Mouse (Mus musculus) splenic B cell, adult 2 months (primary cell): ENCODE results near the gene Mgat5b.

ENCODE experiments used
- DNase-seq: peaks from one replicate; pipeline ENCODE4 v3.0.0-alpha.2; 2011; ENCODE audit warnings: low read depth, low spot score
- H3K27me3 ChIP-seq: 2 replicates; pipeline ENCODE4 v1.6.1; 2012; ENCODE audit warnings: mild to moderate bottlenecking, low read length, moderate library complexity, mixed read lengths; ENCODE audit not compliant: control insufficient read depth, poor library complexity, insufficient read depth, severe bottlenecking
- H3K36me3 ChIP-seq: 2 replicates; pipeline ENCODE4 v1.6.1; 2012; ENCODE audit warnings: mild to moderate bottlenecking, low read length, moderate library complexity, mixed read lengths; ENCODE audit not compliant: control insufficient read depth, poor library complexity, insufficient read depth, severe bottlenecking

The Mgat5b gene

GRCm38 (mm10) chr11:117021026-117021425, 102.4 kb downstream of the Mgat5b start:
- no peaks in the 10 kb centered on the region for H3K27me3 ChIP-seq
- no peak for DNase-seq
- no peaks in the 10 kb centered on the region for H3K36me3 ChIP-seq

GRCm38 (mm10) chr11:117023537-117023936, 104.9 kb downstream of the Mgat5b start:
- peak; percentile 18 for DNase-seq
- Histone ChIP-seq H3K27me3 (no peaks in the 10 kb centered on the region), H3K36me3 (no peaks in the 10 kb centered on the region)

GRCm38 (mm10) chr11:117027681-117028080, 109.0 kb downstream of the Mgat5b start:
- Histone ChIP-seq H3K36me3 (no peaks in the 10 kb centered on the region), H3K27me3 (no peaks in the 10 kb centered on the region)
- no peak for DNase-seq

- H3K36me3 ChIP-seq = no peaks in the 10 kb centered on the region
- no peak for DNase-seq
- no peaks in the 10 kb centered on the region for H3K27me3 ChIP-seq
Observed at GRCm38 (mm10) chr11:117028861-117029568, 110.4 kb downstream of the Mgat5b start.

GRCm38 (mm10) chr11:117029569-117029955, 110.9 kb downstream of the Mgat5b start:
- no peak for DNase-seq
- no peaks in the 10 kb centered on the region for H3K27me3 ChIP-seq

GRCm38 (mm10) chr11:117030018-117030417, 111.4 kb downstream of the Mgat5b start:
- Histone ChIP-seq H3K27me3 (no peaks in the 10 kb centered on the region), H3K36me3 (no peaks in the 10 kb centered on the region)
- DNase-seq = no peak

More at GRCm38 (mm10) chr11:117029569-117029955, 110.9 kb downstream of the Mgat5b start:
- H3K36me3 ChIP-seq = no peaks in the 10 kb centered on the region

GRCm38 (mm10) chr11:117030471-117031101, 111.9 kb downstream of the Mgat5b start:
- Histone ChIP-seq H3K27me3 (no peaks in the 10 kb centered on the region), H3K36me3 (no peaks in the 10 kb centered on the region)
- no peak for DNase-seq

GRCm38 (mm10) chr11:117031249-117031648, 112.6 kb downstream of the Mgat5b start:
- no peak for DNase-seq
- H3K36me3 ChIP-seq = no peaks in the 10 kb centered on the region
- H3K27me3 ChIP-seq = no peaks in the 10 kb centered on the region

- H3K27me3 ChIP-seq = no peaks in the 10 kb centered on the region
- no peaks in the 10 kb centered on the region for H3K36me3 ChIP-seq
- DNase-seq = no peak
Observed at GRCm38 (mm10) chr11:117035661-117036336, 117.1 kb downstream of the Mgat5b start.
